Mouse (Mus musculus) heart, adult 9 months (tissue): ENCODE results near the gene Oaz1.
A peak's percentile ranks its signal among the peaks of the same experiment; 100 is the strongest.
"Not testable (repeated sequence)": the region's sequence is repeated elsewhere in the genome, so short reads cannot be mapped to it uniquely, and the experiment has no call there.

Experiments
- DNase-seq, 2 experiments: peaks; one replicate each; pipeline ENCODE4 v3.0.0; 2022; ENCODE audit warnings: low spot score in 2 of 2

The Oaz1 gene

DNA sequence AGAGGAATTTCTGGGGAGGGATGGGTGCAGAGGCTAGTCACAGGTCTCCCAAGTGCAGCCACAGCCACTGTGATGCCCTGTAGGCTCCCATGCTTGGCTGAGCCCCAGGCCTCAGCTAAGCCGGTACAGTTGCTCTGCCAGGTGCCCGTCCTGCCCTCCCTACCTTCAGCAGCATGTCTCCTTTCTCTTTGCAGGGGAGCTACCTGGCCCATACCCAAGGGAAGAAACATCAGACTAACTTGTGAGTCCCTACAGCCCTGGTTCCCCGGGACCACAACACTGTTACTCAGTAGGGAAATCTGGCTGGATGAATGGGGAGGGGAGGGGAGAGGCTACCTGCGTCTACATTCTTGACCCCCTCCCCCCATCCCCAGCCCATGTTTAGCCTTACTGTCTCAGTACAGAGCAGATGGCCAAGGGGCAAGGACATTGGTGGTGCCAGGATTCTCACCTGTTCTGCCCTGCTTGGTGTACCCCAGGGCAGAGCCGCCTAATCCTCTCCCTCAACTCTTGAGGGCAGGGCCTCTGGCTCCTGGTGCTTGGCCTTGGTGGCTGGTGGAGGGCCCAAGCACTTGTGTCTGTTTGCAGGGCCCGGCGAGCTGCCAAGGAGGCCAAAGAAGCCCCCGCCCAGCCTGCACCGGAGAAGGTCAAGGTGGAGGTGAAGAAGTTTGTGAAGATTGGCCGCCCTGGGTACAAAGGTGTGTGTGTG is 24.1 kb upstream of the Oaz1 start:
- no peak for DNase-seq

DNA sequence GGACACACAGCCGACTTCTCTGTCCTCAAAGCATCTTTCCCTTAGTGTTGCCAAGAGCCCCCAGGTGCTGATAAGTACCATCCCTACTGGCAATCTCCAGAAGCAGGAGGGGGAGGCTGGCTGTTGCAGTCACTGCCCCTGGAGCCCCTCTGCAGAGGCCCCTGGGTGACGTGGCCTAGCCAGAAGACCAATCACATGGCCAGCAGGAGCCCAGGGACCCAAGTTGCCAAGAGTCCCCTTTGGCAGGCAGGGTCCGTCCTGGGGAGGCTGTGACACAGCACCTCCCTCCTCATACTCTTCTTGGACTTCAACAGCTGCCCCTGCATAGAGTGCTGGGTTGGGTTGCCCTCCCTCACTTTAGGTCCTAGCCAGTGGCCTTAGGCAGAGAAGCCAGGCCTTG is 23.5 kb upstream of the Oaz1 start:
- no peak for DNase-seq

DNA sequence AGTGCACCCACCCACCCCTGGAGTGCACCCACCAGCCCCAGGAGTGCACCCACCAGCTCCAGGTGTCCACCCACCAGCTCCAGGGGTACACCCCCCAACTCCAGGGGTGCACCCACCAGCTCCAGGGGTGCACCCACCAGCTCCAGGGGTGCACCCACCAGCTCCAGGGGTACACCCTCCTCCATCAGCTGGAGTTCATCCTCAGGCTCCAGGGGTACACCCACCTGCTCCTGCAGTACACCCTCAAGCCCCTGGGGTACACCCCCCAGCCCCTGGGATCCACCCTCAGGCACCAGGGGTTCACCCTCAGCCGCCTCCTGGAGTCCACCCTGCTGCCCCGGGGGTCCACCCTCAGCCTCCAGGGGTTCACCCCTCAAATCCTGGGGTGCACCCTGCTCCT is 22.1 kb upstream of the Oaz1 start:
- no peak for DNase-seq

DNA sequence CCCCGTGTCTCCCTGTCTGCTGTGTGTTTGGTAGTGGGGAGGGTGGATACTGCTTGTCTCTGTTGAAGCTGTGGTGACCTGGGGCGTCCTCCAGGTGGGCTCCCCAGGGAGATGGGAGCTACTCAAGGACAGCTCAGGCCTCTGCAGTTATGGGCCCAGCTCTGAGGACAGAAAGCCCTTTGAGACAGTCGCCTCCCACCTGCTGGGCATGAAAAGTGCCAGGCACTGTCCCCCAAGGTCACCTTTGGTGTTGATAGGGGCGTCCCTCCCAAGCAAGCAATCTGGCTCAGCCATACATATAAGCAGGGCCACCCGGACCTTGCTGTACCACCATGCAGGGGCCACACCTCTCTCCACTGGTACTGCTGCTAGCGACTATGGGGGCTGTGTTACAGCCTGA is 21.5 kb upstream of the Oaz1 start, which contains the start of gene Amh:
Gene Amh (plus strand): TSS at position 328 of the 400 bp plus-strand sequence.
- DNase-seq, result no peak

DNA sequence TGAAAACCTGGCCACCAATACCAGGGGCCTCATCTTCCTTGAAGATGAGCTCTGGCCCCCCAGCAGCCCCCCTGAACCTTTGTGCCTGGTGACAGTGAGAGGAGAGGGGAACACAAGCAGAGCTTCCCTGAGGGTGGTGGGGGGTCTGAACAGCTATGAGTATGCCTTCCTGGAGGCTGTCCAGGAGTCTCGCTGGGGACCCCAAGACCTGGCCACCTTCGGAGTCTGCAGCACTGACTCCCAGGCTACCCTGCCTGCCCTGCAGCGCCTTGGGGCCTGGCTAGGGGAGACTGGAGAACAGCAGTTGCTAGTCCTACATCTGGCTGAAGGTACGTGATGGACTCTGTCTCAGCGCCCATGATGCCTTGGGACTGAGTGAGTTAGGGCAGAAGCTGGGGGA is 21.1 kb upstream of the Oaz1 start:
- no peak for DNase-seq

DNA sequence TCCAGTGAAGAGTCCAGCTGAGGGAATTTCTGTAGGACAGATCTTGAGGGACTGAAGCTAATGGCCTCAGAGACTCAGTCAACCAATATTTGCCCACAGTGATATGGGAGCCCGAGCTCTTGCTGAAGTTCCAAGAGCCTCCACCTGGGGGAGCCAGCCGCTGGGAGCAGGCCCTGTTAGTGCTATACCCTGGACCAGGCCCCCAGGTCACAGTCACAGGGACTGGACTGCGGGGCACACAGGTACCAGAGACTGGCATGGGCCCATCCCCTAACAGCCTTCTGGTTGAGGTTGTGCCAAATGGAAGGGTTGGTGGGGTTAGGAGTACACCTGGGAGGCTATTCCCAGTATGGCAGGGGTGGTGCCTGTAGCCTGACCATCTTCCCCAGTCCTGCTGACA is 20.5 kb upstream of the Oaz1 start:
- peak in 1 of 2 experiments; percentile 56 for DNase-seq

DNA sequence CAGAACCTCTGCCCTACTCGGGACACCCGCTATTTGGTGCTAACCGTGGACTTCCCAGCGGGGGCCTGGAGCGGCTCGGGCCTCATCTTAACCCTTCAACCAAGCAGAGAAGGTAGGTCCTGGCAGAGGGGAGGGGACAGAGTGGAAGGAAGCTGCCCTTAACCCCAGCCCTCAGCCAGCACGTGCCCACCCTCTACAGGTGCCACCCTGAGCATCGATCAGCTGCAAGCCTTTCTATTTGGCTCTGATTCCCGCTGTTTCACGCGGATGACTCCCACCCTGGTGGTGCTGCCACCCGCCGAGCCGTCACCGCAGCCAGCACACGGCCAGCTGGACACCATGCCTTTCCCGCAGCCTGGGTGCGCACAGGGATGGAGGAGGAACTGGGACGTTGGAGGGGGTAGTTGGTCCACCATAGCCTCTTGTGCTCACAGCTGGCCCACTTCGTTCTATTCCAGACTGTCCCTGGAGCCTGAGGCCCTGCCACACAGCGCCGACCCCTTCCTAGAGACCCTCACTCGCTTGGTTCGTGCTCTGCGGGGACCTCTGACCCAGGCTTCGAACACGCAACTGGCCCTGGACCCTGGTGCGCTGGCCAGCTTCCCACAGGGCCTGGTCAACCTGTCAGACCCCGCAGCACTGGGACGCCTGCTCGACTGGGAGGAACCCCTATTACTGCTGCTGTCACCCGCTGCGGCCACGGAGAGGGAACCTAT is 20.0 kb upstream of the Oaz1 start:
- DNase-seq, result no peak

DNA sequence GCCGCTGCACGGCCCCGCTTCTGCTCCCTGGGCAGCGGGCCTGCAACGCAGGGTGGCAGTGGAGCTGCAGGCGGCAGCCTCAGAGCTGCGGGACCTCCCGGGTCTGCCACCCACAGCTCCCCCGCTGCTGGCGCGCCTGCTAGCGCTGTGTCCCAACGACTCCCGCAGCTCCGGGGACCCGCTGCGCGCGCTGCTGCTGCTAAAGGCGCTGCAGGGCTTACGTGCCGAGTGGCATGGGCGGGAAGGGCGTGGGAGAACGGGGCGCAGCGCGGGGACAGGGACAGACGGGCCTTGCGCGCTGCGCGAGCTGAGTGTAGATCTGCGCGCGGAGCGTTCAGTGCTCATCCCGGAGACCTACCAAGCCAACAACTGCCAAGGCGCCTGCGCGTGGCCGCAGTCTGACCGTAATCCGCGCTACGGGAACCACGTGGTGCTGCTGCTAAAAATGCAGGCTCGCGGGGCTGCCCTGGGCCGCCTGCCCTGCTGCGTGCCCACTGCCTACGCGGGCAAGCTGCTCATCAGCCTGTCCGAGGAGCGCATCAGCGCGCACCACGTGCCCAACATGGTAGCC is 19.3 kb upstream of the Oaz1 start:
- peak; percentile 78 to 80 for DNase-seq

DNA sequence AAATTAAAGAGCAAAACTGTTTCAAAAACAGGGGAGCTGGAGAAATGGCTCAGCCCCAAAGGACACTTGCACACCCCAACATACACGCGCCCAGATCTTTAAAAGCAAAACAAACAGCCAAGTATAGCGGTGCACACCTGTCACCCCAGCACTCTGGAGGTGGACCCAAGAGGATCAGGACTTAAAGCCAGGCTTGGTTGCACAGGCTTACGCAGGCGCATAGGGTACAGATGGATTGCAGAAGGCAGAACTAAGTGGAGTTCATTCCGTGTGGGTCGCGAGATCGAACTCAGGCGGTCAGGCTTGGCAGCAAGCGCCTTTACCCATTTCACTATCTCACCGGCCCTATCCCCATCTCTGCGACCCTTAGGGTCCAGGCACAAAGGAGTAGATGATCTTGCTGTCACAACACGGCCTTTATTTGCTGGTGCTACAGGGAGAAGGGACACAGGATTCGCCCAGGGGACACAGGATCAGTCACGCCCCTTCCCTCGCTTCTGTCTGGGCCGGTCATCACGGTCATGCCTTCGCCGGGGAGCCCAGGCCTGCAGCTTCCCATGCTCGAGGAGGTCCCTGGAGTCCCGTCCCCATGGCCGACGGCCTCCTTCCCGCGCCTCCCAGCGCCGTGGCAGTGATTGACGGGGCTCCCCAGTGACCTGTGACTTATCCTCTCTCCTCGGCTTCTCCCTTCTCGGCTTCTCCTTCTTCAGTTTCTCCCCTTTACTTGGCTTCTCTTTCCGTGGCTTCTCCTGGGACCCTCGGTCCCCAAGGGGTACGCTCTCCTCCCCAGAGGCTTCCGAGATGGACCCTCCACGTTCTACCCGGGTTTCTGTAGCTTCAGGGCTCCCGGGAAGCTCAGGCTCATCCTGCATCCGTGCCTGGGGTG is 18.1 kb upstream of the Oaz1 start:
- no peak for DNase-seq

DNA sequence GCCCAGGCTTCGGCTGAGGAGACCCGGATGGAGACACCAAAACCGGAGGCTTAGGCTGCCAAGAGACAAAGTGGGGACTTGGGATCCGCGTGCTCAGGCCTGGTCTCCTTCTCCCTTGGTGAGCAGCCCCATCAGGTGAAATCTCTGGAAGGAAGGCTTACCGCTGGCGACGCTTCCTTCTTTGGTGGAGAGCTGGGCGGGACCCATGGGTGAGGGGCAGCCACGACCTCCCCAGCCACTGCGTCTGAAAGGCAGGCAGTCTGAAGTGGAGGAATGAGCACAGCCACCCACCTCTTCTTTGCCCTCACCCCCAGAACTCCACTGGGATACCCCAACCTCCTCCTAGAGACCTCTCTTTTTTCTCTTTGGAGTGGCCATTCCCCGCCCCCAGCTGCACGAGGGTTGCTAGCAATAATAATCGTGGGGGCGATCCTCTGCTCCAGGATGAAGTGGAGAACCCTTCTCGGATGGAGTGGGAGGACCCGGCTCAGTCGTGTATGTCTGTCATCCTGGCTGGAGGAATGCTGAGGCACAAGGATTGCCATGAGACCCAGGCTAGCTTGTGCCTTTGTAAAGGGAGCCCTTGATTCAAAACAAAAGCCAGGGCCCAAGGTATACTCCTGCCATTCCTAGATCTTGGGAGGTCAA is 17.3 kb upstream of the Oaz1 start:
- DNase-seq, result no peak

DNA sequence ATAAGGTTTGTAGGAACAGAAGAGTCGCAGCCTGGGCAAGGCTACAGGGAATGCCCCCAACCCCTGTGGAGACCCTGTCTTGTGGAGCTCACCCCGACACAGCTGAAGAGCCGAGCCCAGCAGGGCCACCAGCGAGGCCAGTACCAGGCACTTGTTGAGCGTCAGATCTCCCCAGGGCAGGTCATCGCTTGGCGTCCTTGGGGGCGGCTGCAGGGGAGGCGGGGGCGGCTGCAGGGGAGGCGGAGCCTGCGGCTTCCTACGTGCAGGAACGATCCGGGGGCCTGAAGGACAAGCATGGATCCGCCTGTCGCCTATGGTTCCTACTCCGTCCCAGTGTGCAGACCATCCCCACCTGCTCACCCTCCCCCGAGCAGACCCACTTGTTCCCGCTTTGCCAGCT is 16.4 kb upstream of the Oaz1 start:
- DNase-seq, result no peak

DNA sequence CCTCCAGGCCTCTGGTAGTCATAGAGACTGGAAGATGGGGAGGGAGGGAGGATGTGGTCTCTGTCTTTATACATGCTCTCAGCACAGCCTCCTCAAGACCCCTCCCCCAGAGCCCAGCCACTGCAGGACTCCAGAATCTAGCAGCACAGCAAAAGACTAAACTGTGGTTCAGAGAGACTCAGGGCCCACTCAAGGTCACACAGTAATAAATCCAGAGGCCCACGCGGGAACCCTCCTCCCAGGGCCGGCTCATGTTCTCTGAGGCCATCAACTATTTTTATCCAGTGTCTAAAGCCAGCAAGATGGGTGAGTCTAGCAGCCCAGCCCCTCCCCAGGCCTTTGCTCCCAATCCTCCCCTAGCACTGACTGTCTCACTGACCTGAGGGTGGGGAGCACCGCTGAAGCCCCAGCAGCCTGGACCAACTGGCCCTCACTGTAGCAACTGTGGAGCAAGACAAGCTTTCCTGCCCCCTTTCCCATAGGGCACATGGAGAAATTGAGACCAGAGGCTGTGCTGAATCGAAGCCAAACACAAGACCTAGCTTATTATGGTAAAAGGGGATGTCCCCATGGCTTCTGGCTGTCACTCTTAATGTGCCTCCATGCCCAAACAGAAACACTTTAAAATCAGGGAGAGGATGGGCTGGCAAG is 13.9 kb upstream of the Oaz1 start:
- no peak for DNase-seq

DNA sequence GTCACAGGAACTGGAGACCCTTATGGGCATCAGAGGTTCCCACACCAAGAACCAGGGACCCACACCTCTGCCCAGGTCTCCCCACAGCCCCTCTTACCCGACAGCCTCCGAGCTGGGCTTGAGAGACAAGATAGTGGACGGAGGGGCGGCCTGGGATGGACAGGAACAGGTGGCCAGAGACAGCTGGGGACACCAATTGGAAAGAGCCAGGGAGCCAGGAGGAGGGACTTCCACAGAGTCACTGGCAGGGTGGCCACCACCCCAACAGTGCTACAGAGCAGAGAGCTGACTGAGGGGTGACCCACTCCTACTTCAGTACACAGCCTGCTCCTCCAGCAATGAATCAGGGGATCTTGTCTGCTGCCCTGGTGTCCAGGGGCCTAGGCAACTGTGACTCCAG is 13.1 kb upstream of the Oaz1 start, which contains the start of gene Jsrp1:
Gene Jsrp1 (minus strand): TSS at position 133 of the 400 bp plus-strand sequence.
- no peak for DNase-seq

DNA sequence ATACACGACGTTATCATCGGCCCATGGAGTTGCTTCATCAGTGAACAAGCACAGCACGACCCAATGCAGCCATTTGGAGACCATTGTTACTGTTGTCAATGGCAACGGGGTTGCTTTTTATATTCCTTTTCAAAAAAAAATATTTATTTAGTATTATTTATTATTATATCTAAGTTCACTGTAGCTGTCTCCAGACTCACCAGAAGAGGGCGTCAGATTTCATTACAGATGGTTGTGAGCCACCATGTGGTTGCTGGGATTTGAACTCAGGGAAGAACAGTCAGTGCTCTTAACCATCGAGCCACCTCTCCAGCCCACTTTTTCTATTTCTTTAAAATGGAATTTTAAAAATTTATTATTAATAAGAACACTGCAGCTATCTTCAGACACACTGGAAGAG is 11.7 kb upstream of the Oaz1 start:
- no peak for DNase-seq

DNA sequence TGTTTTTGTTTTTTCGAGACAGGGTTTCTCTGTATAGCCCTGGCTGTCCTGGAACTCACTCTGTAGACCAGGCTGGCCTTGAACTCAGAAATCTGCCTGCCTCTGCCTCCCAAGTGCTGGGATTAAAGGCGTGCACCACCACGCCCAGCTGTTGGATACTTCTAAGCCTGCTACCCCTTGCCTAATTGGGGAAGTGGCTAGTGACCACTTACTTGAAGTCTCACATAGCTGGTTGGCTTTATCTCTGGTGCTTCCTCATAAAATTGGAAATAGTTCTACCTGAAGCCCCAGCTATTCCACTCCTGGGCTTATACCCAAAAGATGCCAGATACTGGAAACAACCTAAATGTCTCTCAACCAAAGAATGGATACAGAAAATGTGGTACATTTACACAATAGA is 10.2 kb upstream of the Oaz1 start:
- DNase-seq, result not testable (repeated sequence)

DNA sequence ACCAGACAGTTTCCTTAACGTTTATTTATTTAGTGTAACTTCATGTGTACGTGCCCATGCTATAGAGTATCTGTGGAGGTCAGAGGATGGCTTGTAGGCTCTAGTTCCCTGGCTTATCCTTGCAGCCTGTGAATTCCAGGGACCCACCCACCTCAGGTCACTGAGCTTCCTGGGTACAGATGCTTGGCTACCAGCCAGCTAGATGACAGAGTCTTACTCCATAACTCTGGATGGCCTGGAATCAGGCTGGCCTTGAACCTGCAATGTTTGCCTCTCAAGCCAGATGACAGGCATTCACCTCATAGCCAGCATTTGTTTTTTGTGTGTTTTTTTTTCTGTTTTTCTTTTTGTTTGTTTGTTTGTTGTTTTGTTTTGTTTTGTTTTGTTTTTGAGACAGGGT is 9.3 kb upstream of the Oaz1 start:
- DNase-seq, result no peak

DNA sequence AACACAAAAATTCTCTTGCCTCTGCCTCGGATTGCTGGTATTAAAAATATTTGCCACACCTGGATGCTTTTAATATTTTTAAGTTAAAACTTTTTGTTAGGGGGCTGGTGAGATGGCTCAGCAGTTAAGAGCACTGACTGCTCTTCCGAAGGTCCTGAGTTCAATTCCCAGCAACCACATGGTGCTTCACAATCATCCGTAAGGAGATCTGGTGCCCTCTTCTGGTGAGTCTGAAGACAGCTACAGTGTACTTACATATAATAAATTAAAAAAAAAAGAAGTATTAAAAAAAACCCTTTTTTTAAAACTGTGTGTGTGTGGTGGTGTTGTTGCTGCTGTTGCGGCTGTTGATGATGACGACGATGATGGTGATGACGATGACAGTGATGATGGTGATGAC is 8.5 kb upstream of the Oaz1 start:
- not testable (repeated sequence) for DNase-seq

DNA sequence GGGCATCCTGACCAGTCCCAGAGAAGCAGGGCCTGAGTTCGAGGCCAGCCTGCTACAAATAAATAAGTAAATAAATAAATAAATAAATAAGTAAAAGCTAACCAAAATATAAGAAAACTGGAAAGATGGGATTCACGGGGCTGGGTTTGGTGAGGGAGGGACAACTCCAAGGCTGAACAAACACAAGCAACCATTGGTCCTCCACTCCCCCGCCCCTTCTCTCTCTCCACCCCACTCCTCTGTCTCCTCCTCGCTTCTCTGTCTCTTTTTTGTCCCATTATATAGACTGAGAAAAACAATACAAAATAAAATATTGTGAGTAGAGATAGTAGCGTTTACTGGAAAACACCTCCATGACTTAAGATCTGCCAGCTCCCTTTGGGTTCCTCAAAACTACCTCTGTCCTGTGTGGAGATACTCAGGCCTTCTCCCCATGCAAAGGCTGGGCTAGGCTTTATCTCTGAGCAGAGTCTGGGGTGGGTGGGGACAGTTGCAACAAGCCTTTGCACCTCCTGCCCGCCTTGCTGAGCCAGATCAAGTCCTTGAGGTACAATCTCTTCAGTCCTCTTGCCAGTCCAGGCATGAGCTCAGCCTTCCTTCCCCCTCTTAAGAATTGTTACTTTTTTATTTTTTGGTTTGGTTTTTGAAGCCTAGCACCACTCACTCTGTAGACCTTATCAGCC is 7.7 kb upstream of the Oaz1 start:
- DNase-seq, result no peak

DNA sequence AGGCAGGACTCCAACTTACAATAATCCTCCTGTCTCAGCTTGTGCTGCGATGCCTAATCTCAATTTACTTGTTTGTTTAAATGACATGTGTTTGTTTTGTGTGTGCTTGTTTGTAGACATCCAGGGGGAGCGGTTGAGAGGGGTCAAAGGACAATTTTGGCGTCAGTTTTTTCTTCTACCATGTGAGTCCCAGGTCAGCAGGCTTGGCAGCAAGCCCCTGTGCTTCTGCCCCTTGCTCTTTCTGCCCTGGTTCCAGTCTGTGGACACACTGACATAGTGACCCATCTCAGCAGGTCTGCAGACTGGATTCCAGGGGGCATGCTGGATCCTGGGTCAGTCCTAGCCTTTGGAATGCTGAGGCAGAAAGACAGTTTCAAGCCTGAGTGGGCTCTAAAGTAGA is 7.0 kb upstream of the Oaz1 start:
- DNase-seq, result no peak

DNA sequence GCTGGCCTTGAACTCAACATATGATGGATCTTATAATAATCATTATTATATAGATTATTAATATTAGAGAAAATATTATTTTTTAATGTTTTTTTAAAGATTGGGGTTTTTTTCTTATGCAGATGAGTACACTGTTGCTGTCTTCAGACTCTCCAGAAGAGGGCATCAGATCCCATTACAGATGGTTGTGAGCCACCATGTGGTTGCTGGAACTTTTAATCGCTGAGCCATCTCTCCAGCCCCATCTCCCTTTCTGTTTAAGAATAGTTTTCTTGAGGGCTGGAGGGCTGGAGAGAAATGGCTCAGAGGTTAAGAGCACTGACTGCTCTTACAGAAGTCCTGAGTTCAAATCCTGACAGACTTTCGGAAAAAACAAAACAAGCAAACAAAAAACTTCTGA is 4.5 kb upstream of the Oaz1 start:
- DNase-seq, result no peak

DNA sequence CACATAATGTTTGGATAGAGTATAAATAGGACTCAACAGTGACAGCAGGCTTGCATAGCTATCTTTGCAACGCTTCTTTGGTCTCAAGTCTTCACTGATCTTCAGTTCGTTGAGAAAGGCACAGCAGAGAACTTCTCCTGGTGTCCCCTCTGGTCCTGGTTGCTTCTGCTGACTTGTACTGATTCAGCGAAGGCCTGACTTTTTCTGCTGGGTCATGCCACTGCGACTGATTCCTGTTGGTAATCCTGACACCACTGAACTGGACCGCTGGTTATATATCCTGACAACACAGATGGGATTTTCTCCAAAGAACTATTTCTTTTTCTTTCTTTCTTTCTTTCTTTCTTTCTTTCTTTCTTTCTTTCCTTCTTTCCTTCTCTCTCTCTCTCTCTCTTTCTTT is 3.9 kb upstream of the Oaz1 start:
- DNase-seq, result no peak
